In genomic region chr19:25564430-25564829, GRCm38 (mm10) we compare ENCODE assay signal across 40 mouse cellular contexts. TPM values are rescaled to one million over a fixed set of nuclear protein-coding genes. Genes with fewer than 3 reads are reported as not detected.
"Had no signal": no experiment of that assay in that cellular context is flagged by ENCODE, and none has a peak within 500 bp of the region (broad histone marks: within the 10 kb centered on the region; RNA-seq: fewer than 3 reads in every experiment).

No protein-coding gene starts in this region.

- H3K36me3 ChIP-seq: heart, embryonic 10.5 days; heart, embryonic 12.5 days; hindbrain, embryonic 10.5 days; hindbrain, embryonic 12.5 days; kidney, embryonic 15.5 days; limb, embryonic 13.5 days; limb, embryonic 15.5 days had no signal

- H3K27ac ChIP-seq: heart, embryonic 10.5 days; hindbrain, embryonic 10.5 days; hindbrain, embryonic 12.5 days; hindbrain, embryonic 14.5 days; kidney, embryonic 15.5 days; kidney, postnatal 0 days; limb, embryonic 13.5 days; limb, embryonic 15.5 days had no signal

- DNase-seq: forebrain, postnatal 0 days; gastrocnemius, postnatal 14 days; gastrocnemius, postnatal 36 days; heart, adult 11 months; heart, postnatal 10 days; heart, postnatal 4 days; kidney, adult 11 months; kidney, adult 2 months; kidney, adult 9 months; kidney, postnatal 14 days; layer of hippocampus, adult 9-11 months; layer of hippocampus, postnatal 36 days; left cerebral cortex, postnatal 4 days had no signal

- H3K4me1 ChIP-seq: heart, embryonic 10.5 days; heart, embryonic 12.5 days; hindbrain, embryonic 10.5 days; hindbrain, embryonic 12.5 days; kidney, embryonic 15.5 days; limb, embryonic 13.5 days; limb, embryonic 15.5 days had no signal

- H3K4me3 ChIP-seq: heart, embryonic 10.5 days; heart, embryonic 12.5 days; hindbrain, embryonic 10.5 days; hindbrain, embryonic 12.5 days; kidney, embryonic 15.5 days; limb, embryonic 13.5 days; limb, embryonic 15.5 days had no signal

- H3K9ac ChIP-seq: forebrain, postnatal 0 days; heart, embryonic 12.5 days; hindbrain, embryonic 12.5 days; hindbrain, embryonic 14.5 days; kidney, embryonic 15.5 days; limb, embryonic 13.5 days; limb, embryonic 15.5 days had no signal

- H3K4me2 ChIP-seq: heart, embryonic 12.5 days; hindbrain, embryonic 12.5 days; hindbrain, embryonic 14.5 days; kidney, embryonic 15.5 days; limb, embryonic 13.5 days; limb, embryonic 15.5 days had no signal

- H3K9me3 ChIP-seq: heart, embryonic 10.5 days; limb, embryonic 15.5 days had no signal

- ATAC-seq: forebrain, postnatal 0 days; hindbrain, embryonic 16.5 days; inflammation-experienced regulatory T-cells, adult 6 months had no signal

RNA-seq across cellular contexts. Expression of gene Dmrt3, which starts 45.7 kb away (rescaled TPM):
- total RNA-seq: gastrocnemius, adult 18-20 months; gastrocnemius, adult 8-10 months; gastrocnemius, postnatal 14 days; gastrocnemius, postnatal 36 days; heart, adult 8-10 months; heart, postnatal 10 days; heart, postnatal 25 days; heart, postnatal 4 days; left cerebral cortex, adult 18-20 months; left cerebral cortex, adult 8-10 months; liver, adult 2 months had no signal
- polyA plus RNA-seq: gonadal fat pad, adult 2 months; heart, embryonic 10.5 days; heart, embryonic 12.5 days; inflammation-experienced regulatory T-cells, adult 6 months; kidney, adult 2 months; kidney, embryonic 15.5 days; liver, adult 2 months had no signal

RNA-seq across cellular contexts. Expression of gene Dmrt1, which starts 59.0 kb away (rescaled TPM):
- total RNA-seq: forebrain, postnatal 0 days; gastrocnemius, adult 18-20 months; gastrocnemius, adult 8-10 months; gastrocnemius, postnatal 14 days; gastrocnemius, postnatal 36 days; heart, adult 8-10 months; heart, postnatal 10 days; heart, postnatal 25 days; heart, postnatal 4 days; layer of hippocampus, adult 18-20 months; layer of hippocampus, adult 8-10 months; layer of hippocampus, postnatal 14 days; layer of hippocampus, postnatal 36 days; left cerebral cortex, adult 18-20 months; left cerebral cortex, adult 8-10 months; left cerebral cortex, postnatal 10 days; left cerebral cortex, postnatal 25 days; left cerebral cortex, postnatal 4 days; liver, adult 2 months had no signal
- polyA plus RNA-seq: forebrain, postnatal 0 days; gonadal fat pad, adult 2 months; heart, embryonic 10.5 days; heart, embryonic 12.5 days; heart, embryonic 14.5 days; heart, embryonic 16.5 days; hindbrain, embryonic 10.5 days; hindbrain, embryonic 12.5 days; hindbrain, embryonic 14.5 days; hindbrain, embryonic 16.5 days; inflammation-experienced regulatory T-cells, adult 6 months; kidney, adult 2 months; kidney, embryonic 15.5 days; kidney, postnatal 0 days; large intestine, adult 2 months; liver, adult 2 months had no signal
